Comparison of ENCODE assay signal across 11 mouse cellular contexts in the genomic region with DNA sequence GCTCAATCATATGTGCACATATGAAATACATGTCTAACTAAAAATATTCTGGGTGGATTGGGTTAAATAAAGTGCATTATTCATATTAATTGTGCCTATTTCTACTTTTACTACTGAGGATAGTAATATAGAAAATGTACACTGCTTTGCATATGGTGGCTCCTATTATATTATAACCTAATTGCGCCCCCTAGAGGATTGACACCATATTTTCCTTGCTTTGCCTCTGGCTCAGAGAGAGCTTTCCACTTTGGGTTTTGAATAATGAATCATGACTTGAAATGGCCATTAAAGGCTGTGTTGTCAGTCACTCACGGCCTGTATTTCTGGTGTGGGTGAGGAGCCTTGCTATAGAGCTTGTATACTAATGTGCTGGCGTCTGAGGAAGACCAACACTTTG. TPM values are rescaled to one million over a fixed set of nuclear protein-coding genes. Genes with fewer than 3 reads are reported as not detected.
A peak's percentile ranks its signal among the peaks of the same experiment; 100 is the strongest.
DNase-seq lines count a peak whose midpoint lies in the region; ATAC-seq and TF ChIP-seq lines count a peak whose summit lies in the region.
"Had no signal": no experiment of that assay in that cellular context is flagged by ENCODE, and none has a peak within 500 bp of the region (broad histone marks: within the 10 kb centered on the region; RNA-seq: fewer than 3 reads in every experiment).

No protein-coding gene starts in this region.

- peak; percentile 70 for TF ChIP-seq CTCF in layer of hippocampus, adult 2 months (conservative IDR thresholded peaks at IDR 0.05)

- peak; percentile 55 for DNase-seq in cerebellum, adult 9-10 months
- no peak for DNase-seq in cerebellum, adult 9-11 months
- DNase-seq in layer of hippocampus, adult 2 months (ENCODE audit: low spot score in 2 of 2) = no peak
- DNase-seq in layer of hippocampus, postnatal 36 days = no peak
- DNase-seq in cerebellum, postnatal 10 days = peak; percentile 35 to 53
- no peak for DNase-seq in ovary, postnatal 36 days (ENCODE audit: low spot score)
- DNase-seq: gastrocnemius, postnatal 36 days; thymus, postnatal 25 days had no signal

- no peak overlapping the region for H3K4me3 ChIP-seq in layer of hippocampus, adult 2 months

- peak; percentile 41 for ATAC-seq in CD4-positive, CD25-positive, alpha-beta regulatory T cell, adult 4 months
- no peak for ATAC-seq in megakaryocyte-erythroid progenitor cell, adult 5-6 weeks (replicated peaks; ENCODE audit: low FRiP score, low TSS enrichment, poor library complexity, severe bottlenecking)
- ATAC-seq: intestine, embryonic 16.5 days had no signal

- no peak overlapping the region for H3K27ac ChIP-seq in layer of hippocampus, adult 2 months

RNA-seq across cellular contexts. Expression of a gene that starts 59.1 kb away (rescaled TPM):
- total RNA-seq in layer of hippocampus, adult 2 months (2021) = 10 to 100 TPM; 14.7 to 18.5 TPM
- 10 to 100 TPM; 15.4 to 17.1 TPM for total RNA-seq in layer of hippocampus, postnatal 36 days (2021)
- polyA plus RNA-seq in CD4-positive, CD25-positive, alpha-beta regulatory T cell, adult 4 months (2017; shearing (Covaris generic)) = 10 to 100 TPM; 13.3 to 16.9 TPM
- total RNA-seq in megakaryocyte-erythroid progenitor cell, adult 5-6 weeks (2014; fragmentation: Nextera tagmentation) = 17.4 and 20.1 TPM in 2 replicates
- 31.7 and 39.9 TPM in 2 replicates for total RNA-seq in megakaryocyte-erythroid progenitor cell, adult 5-6 weeks (2017)

Comparison
In these comparisons a context has a peak if more than half of its experiments do, and no peak if none do; other contexts are left out.
1. DNase-seq: peak in cerebellum, adult 9-10 months (single experiment) and cerebellum, postnatal 10 days (2 of 2); none in cerebellum, adult 9-11 months (single experiment), layer of hippocampus, adult 2 months (0 of 2), layer of hippocampus, postnatal 36 days (0 of 2) and ovary, postnatal 36 days (single experiment).